Mouse (Mus musculus) yolk sac, embryonic 10.5 days (tissue): ENCODE measurements around the gene Slc25a21.

Source experiments
- DNase-seq: peaks from one replicate; pipeline ENCODE4 v3.0.0-alpha.2; 2017; ENCODE audit warnings: low spot score

The Slc25a21 gene

GRCm38 (mm10) chr12:57184401-57185147 is 12.7 kb downstream of the Slc25a21 start:
- DNase-seq: no peak

- DNase-seq: no peak
These were observed 17.6 kb downstream of the Slc25a21 start for GRCm38 (mm10) chr12:57179465-57180188.

- DNase-seq: no peak
These were observed 18.5 kb downstream of the Slc25a21 start for GRCm38 (mm10) chr12:57178818-57179217.

- DNase-seq: no peak
These were observed 34.0 kb downstream of the Slc25a21 start for GRCm38 (mm10) chr12:57163294-57163693.

- no peak for DNase-seq
These were observed 34.4 kb downstream of the Slc25a21 start for GRCm38 (mm10) chr12:57162840-57163239.

- no peak for DNase-seq
These were observed 37.4 kb downstream of the Slc25a21 start for GRCm38 (mm10) chr12:57159904-57160303.

DNA sequence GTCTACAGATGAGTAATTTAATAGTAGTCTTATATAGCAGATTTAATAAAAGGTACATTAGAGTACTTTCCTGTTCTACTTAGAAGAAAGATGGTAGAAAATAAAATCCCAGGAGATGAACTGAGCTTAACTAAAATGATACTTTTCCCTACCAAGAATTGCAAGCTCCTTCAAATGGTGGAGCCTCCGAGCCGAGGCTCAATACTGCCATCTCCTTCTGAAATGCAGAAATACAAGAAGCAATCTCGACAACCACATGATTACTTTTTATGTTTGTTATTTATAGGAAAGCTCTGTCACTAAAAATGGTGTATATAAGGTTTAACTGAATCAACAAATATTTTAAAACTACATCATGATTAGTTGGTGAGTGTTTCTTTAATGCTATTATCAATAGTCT is 39.0 kb downstream of the Slc25a21 start:
- DNase-seq: no peak

GRCm38 (mm10) chr12:57138937-57139336 is 58.3 kb downstream of the Slc25a21 start:
- DNase-seq: no peak

- DNase-seq: no peak
These were observed 59.5 kb downstream of the Slc25a21 start for GRCm38 (mm10) chr12:57137809-57138208.

DNA sequence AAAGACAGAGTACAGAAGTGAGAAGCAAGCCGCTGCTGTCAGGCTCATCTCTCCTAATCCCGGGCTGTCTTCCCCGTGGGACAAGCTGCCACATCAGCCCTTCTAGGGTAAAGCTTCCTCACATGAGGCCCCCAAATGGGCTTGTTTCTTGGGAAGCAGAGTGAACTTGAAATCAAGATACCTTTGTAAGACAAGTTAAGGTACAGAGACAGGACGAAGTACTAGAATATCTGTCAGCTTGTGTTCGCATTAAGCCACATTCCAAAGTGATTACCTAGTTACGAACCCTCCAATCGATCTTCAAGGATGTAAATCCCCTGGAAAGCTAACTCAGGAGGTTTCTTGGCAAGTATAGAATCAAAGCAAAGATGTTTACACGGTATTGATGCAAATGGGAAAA is 78.7 kb downstream of the Slc25a21 start:
- DNase-seq: no peak

DNA sequence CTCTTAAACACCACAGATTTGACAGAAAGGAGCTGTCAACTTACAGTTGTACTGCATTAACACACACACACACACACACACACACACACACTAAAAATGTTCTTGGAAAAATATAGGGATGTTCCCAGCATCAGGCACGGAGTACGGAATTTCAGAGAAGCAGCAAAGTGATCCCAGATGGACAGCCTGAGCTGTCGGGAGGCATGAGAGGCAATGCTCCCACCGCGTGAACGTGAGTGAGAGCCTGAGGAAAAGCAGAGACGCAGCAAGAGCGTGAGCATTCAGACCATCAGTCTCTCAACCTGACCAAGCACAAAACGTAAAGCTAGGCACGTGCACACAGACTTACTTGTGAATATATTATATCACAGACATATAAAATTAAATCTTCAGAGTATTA is 81.8 kb downstream of the Slc25a21 start:
- no peak for DNase-seq

- DNase-seq: no peak
These were observed 87.9 kb downstream of the Slc25a21 start for GRCm38 (mm10) chr12:57109363-57109762.

DNA sequence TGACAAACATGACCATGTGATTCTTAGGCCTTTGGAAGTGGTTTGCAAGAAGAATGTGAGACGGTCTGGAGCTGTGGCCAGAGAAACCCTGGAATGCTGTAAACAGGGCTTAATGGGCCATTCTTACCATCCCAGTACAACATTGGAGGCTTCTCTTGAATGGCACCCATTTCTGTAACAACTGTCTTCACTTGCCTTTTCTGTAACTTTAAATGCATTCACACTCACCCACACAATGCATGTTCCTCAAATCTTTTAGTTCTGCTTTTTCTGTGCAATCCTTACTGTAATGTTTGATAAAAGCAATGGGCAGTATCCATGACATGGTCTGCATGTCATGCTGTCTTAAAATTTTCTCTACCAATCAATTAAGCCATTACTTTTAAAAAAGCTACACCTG is 95.0 kb downstream of the Slc25a21 start:
- no peak for DNase-seq

DNA sequence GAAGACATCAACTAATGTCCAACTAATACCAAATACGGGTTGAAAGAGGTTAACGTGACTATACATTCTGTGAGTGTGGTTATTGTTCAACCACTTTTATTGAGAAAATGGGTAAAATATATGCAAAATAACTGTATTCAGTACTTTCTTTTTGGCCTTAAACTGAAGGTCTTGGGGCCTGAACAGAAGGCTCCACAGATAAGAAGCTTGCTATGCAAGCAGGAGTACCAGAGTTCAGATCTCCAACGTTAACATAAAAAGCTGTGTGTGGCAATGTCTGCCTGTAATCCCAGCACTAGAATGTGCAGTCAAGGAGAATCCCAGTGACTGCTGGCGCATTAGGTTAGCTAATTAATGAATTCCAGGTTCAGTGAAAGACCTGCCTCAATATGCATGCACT is 96.7 kb downstream of the Slc25a21 start:
- DNase-seq: no peak

GRCm38 (mm10) chr12:57099066-57099465 is 98.2 kb downstream of the Slc25a21 start:
- no peak for DNase-seq

DNA sequence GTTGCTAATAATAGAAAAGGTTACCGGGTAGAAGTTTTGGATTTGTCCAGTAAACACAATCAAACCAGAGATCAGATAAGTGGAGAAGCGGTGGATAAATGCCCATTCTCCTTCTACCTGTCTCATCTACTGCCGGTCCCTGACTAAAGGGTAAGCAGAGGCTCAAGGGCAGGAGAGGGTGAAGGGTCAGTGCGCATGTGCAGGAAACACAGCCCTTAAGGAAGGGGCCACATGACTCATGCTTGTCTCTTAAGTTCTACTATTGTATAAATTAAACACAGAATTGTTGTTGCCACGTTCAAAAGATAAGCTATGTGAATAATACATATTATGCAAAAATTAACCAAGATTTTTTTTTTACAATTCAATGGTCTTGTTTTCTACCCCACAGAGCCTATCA is 98.9 kb downstream of the Slc25a21 start:
- no peak for DNase-seq

DNA sequence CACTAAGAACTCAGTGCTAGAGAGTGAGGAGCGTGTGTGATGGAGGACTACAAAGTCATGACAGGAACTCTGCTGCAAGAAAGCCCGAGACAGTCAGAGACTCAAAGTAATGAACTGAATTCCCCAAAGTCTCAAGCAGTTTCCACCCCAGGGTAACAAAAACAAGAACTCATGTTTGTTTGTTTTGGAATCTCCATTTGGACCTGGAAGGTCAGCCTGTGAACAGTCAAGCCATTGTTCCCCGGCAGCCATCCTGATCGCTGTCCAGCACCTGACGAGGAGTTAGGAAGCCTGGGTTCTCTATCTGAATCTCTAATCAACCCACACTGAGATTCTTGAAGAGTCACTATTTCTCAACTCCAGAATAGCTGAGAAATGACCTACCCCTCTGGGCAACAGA is 104.2 kb downstream of the Slc25a21 start:
- DNase-seq: no peak

- no peak for DNase-seq
These were observed 112.8 kb downstream of the Slc25a21 start for GRCm38 (mm10) chr12:57084519-57084918.

DNA sequence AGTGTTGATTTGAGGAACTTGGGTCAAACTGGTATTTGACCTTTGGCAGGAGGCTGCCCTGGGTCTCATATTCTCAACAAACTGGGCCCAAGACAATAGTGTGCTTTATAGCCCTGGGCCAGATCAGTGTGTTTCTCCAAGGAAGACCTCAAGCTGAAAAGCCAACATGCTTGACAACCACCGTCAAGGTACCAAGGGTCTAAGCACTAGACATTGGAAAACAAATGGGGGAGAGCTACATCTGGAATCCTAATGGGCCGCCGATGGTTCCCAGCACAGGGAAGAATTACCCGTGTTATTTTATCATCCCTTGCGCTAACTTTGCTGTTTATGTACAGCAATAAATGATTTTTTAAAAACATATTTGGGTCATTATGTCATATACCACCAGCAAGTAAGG is 113.7 kb downstream of the Slc25a21 start:
- DNase-seq: no peak

- DNase-seq: no peak
These were observed 120.7 kb downstream of the Slc25a21 start for GRCm38 (mm10) chr12:57076606-57077005.

- no peak for DNase-seq
These were observed 124.7 kb downstream of the Slc25a21 start for GRCm38 (mm10) chr12:57072616-57073015.

DNA sequence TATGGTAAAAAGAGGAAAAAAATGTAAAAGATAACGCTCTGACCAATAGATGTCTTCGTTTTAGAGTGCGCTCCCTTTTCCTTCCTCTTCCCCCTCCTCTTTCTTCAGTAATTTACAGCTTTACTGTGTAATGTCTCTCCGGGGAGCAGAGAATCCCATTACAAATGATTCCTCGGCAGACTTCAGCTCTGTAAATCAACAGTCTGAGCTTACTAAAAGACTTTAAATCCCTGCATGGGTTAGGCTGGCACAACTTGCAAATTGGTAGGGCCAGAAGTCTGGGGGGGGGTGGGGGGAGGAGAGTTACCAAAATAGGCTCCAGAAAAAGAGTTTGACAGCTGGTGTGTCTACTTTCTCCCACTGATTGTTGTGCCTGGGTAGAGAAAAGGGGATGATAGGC is 128.7 kb downstream of the Slc25a21 start:
- no peak for DNase-seq

- DNase-seq: no peak
These were observed 177.5 kb downstream of the Slc25a21 start for GRCm38 (mm10) chr12:57019737-57020136.

- DNase-seq: no peak
These were observed 180.4 kb downstream of the Slc25a21 start for GRCm38 (mm10) chr12:57016845-57017244.
